Comparison of ENCODE assay signal across 8 mouse cellular contexts in genomic region chr6:15720818-15721715, GRCm38 (mm10). TPM values are rescaled to one million over a fixed set of nuclear protein-coding genes. Genes with fewer than 3 reads are reported as not detected.
DNase-seq lines count a peak whose midpoint lies in the region; ATAC-seq and TF ChIP-seq lines count a peak whose summit lies in the region.

No protein-coding gene starts in this region.

- H3K4me3 ChIP-seq in embryonic facial prominence, embryonic 10.5 days = peak overlapping the region; percentile 84
- H3K4me3 ChIP-seq in heart, embryonic 11.5 days (ENCODE audit: low read depth, low read length) = peak overlapping the region; percentile 77
- H3K4me3 ChIP-seq in lung, postnatal 0 days (ENCODE audit: low read depth, low read length) = peak overlapping the region; percentile 85

- no peaks in the 10 kb centered on the region for H3K9me3 ChIP-seq in embryonic facial prominence, embryonic 10.5 days
- no peaks in the 10 kb centered on the region for H3K9me3 ChIP-seq in heart, embryonic 11.5 days (replicated peaks; ENCODE audit: control insufficient read depth, low read length)
- no peaks in the 10 kb centered on the region for H3K9me3 ChIP-seq in lung, postnatal 0 days (ENCODE audit: low read length)

- H3K27ac ChIP-seq in embryonic facial prominence, embryonic 10.5 days (replicated peaks) = peak overlapping the region; percentile 96
- H3K27ac ChIP-seq in heart, embryonic 11.5 days (ENCODE audit: low read depth, low read length) = peak overlapping the region; percentile 71
- peak overlapping the region; percentile 95 for H3K27ac ChIP-seq in lung, postnatal 0 days (ENCODE audit: low read length)

- no peaks in the 10 kb centered on the region for H3K36me3 ChIP-seq in embryonic facial prominence, embryonic 10.5 days (replicated peaks)
- no peaks in the 10 kb centered on the region for H3K36me3 ChIP-seq in heart, embryonic 11.5 days (ENCODE audit: control insufficient read depth, insufficient read depth, low read length)
- no peaks in the 10 kb centered on the region for H3K36me3 ChIP-seq in lung, postnatal 0 days (ENCODE audit: insufficient read depth, low read length)

- peak overlapping the region; percentile 77 for H3K4me2 ChIP-seq in heart, embryonic 11.5 days
- H3K4me2 ChIP-seq in lung, postnatal 0 days (replicated peaks; ENCODE audit: low read depth, low read length) = peak overlapping the region; percentile 74

- intact Hi-C loops in left cerebral cortex, postnatal 4 days (cut with DNase I) = no loop called here
- intact Hi-C loops in left cerebral cortex, postnatal 14 days (cut with DNase I) = no loop called here

- H3K27me3 ChIP-seq in embryonic facial prominence, embryonic 10.5 days (replicated peaks; ENCODE audit: low read depth, poor library complexity, severe bottlenecking) = no peaks in the 10 kb centered on the region
- no peaks in the 10 kb centered on the region for H3K27me3 ChIP-seq in heart, embryonic 11.5 days (ENCODE audit: control insufficient read depth, insufficient read depth, low read length)
- H3K27me3 ChIP-seq in lung, postnatal 0 days (replicated peaks; ENCODE audit: insufficient read depth, low read length) = no peaks in the 10 kb centered on the region

- peak; percentile 42 for DNase-seq in left cerebral cortex, postnatal 4 days
- no peak for DNase-seq in left cerebral cortex, postnatal 14 days (ENCODE audit: low spot score in 2 of 2)
- DNase-seq in embryonic facial prominence, embryonic 10.5 days (ENCODE audit: low spot score) = peak; percentile 76
- peak; percentile 71 for DNase-seq in kidney, adult 9 months
- peak; percentile 79 for DNase-seq in lung, postnatal 0 days (ENCODE audit: low spot score)
- DNase-seq in ovary, adult 18-20 months (ENCODE audit: low spot score) = peak; percentile 50
- DNase-seq in thymus, postnatal 36 days = peak; percentile 53 to 56

- peak; percentile 78 for ATAC-seq in heart, embryonic 11.5 days (replicated peaks; ENCODE audit: insufficient number of reproducible peaks, low FRiP score, low TSS enrichment)
- ATAC-seq in lung, postnatal 0 days = peak; percentile 66

- peak overlapping the region; percentile 93 for H3K9ac ChIP-seq in heart, embryonic 11.5 days (ENCODE audit: low read depth, low read length)
- peak overlapping the region; percentile 90 for H3K9ac ChIP-seq in lung, postnatal 0 days (replicated peaks; ENCODE audit: low read depth)

- TF ChIP-seq EP300 in lung, postnatal 0 days (IDR thresholded peaks at IDR 0.05) = no peak

- under 1% methylated on average over 60 of the region's 60 CpGs for WGBS in embryonic facial prominence, embryonic 10.5 days
- 1% methylated on average over 59 of the region's 60 CpGs for WGBS in heart, embryonic 11.5 days (ENCODE audit: insufficient replicate concordance)
- WGBS in lung, postnatal 0 days = under 1% methylated on average over 39 of the region's 60 CpGs

- peaks cover 26% of the 10 kb centered on the region for H3K4me1 ChIP-seq in embryonic facial prominence, embryonic 10.5 days
- H3K4me1 ChIP-seq in heart, embryonic 11.5 days (ENCODE audit: control insufficient read depth, insufficient read depth, low read length) = no peaks in the 10 kb centered on the region
- H3K4me1 ChIP-seq in lung, postnatal 0 days (ENCODE audit: insufficient read depth, low read depth, low read length) = no peaks in the 10 kb centered on the region; the same call in 1 of the 2 replicates

- peak; percentile 11; the same call in 1 of the 2 replicates for TF ChIP-seq CTCF in lung, postnatal 0 days (IDR thresholded peaks at IDR 0.05)

RNA-seq across cellular contexts. Expression of gene Mdfic, which starts 0.6 kb away (rescaled TPM):
- total RNA-seq in left cerebral cortex, postnatal 4 days (2021) = 1 to 10 TPM; 4.8 to 4.9 TPM
- 1 to 10 TPM; 2.4 to 2.9 TPM for total RNA-seq in left cerebral cortex, postnatal 14 days (2021)
- polyA plus RNA-seq in embryonic facial prominence, embryonic 10.5 days (2016; fragmentation: Nextera tagmentation; extraction: Ambion mirVana) = 5.0 and 6.6 TPM in 2 replicates
- 7.4 and 8.1 TPM in 2 replicates for polyA plus RNA-seq in heart, embryonic 11.5 days (2014; fragmentation: Nextera tagmentation; extraction: Ambion mirVana)
- 9.1 and 12.0 TPM in 2 replicates for polyA plus RNA-seq in lung, postnatal 0 days (2015; fragmentation: Nextera tagmentation; extraction: Ambion mirVana)

Comparison
In these comparisons a context has a peak if more than half of its experiments do, and no peak if none do; other contexts are left out.
1. DNase-seq: peak in left cerebral cortex, postnatal 4 days (single experiment), embryonic facial prominence, embryonic 10.5 days (single experiment), kidney, adult 9 months (single experiment), lung, postnatal 0 days (single experiment), ovary, adult 18-20 months (single experiment) and thymus, postnatal 36 days (2 of 2); none in left cerebral cortex, postnatal 14 days (0 of 2).
2. Peak in every context shown above with its lines, with median percentiles within 50 percentile points of each other: H3K27ac ChIP-seq and H3K4me3 ChIP-seq.